Comparison of ENCODE assay signal across 8 mouse cellular contexts in genomic region chr16:4557949-4558348, GRCm38 (mm10). TPM values are rescaled to one million over a fixed set of nuclear protein-coding genes. Genes with fewer than 3 reads are reported as not detected.
A peak's percentile ranks its signal among the peaks of the same experiment; 100 is the strongest.
DNase-seq lines count a peak whose midpoint lies in the region; ATAC-seq lines count a peak whose summit lies in the region.

No protein-coding gene starts in this region.

- peak; percentile 55 to 58 for DNase-seq in adrenal gland, adult 18-20 months (ENCODE audit: low spot score in 2 of 2)
- DNase-seq in embryo, embryonic 10.5 days (ENCODE audit: low spot score): peak; percentile 65
- peak; percentile 73 for DNase-seq in gastrocnemius, postnatal 14 days
- DNase-seq in left cerebral cortex, adult 8-10 months (ENCODE audit: low spot score in 2 of 2): peak; percentile 46 to 65
- peak; percentile 55 to 61 for DNase-seq in right cerebral cortex, adult 2 months (ENCODE audit: low spot score in 2 of 2)
- DNase-seq in urinary bladder, postnatal 25 days (ENCODE audit: low spot score): peak; percentile 62

- peak; percentile 62 for ATAC-seq in inflammation-experienced regulatory T-cells, adult 6 months

- peaks cover 22% of the 10 kb centered on the region; the same call in 1 of the 2 replicates for H3K79me2 ChIP-seq in macrophage (ENCODE audit: inconsistent target)

- peak overlapping the region; percentile 68 for H3K4me3 ChIP-seq in macrophage (ENCODE audit: inconsistent target)

- peak overlapping the region; percentile 73 for H3K27ac ChIP-seq in macrophage

- no peaks in the 10 kb centered on the region for H3K36me3 ChIP-seq in macrophage (ENCODE audit: inconsistent target)

- 1% methylated on average over 19 of the region's 19 CpGs for WGBS in macrophage (ENCODE audit: missing documents)

- intact Hi-C loops in gastrocnemius, postnatal 14 days (cut with DNase I; ENCODE audit: low total_unique reads): no loop called here

RNA-seq across cellular contexts. Expression of gene Tfap4, which starts 1.7 kb away (rescaled TPM):
- 1 to 10 TPM; 5.1 to 5.7 TPM for total RNA-seq in adrenal gland, adult 18-20 months (2021)
- 1 to 10 TPM; 4.1 to 4.4 TPM for total RNA-seq in gastrocnemius, postnatal 14 days (2021)
- 1 to 10 TPM; 3.1 to 5.8 (median 4.2) TPM for polyA plus RNA-seq in inflammation-experienced regulatory T-cells, adult 6 months (2017; shearing (Covaris generic))
- 1 to 10 TPM; 5.5 to 8.1 (median 6.9) TPM for total RNA-seq in left cerebral cortex, adult 8-10 months (2022)
- 1 to 10 TPM; 1.2 to 7.1 (median 3.1) TPM for total RNA-seq in macrophage (2018; cell fraction: chromatin; rRNA removed)
- total RNA-seq in macrophage (2018; cell fraction: cytosol; rRNA removed): 1 to 10 TPM in 23 of 26 experiments, under 1 TPM in 3; 0.43 to 5.0 (median 2.3) TPM
- total RNA-seq in macrophage (2018; cell fraction: nucleus; rRNA removed): 1 to 10 TPM in 23 of 26 experiments, under 1 TPM in 2, not detected in 1; 0.59 to 8.1 (median 2.4) TPM
- 3.3 to 7.1 TPM (median 4.0 TPM) in 3 replicates for polyA plus RNA-seq in macrophage (2018)

RNA-seq across cellular contexts. Expression of gene Srl, which starts 16.3 kb away (rescaled TPM):
- total RNA-seq in adrenal gland, adult 18-20 months (2021): 1 to 10 TPM; 7.3 to 8.3 TPM
- total RNA-seq in gastrocnemius, postnatal 14 days (2021): 1,000 to 10,000 TPM; 1,512 to 1,606 TPM
- polyA plus RNA-seq in inflammation-experienced regulatory T-cells, adult 6 months (2017; shearing (Covaris generic)): under 1 TPM in 2 of 3 experiments, not detected in 1; 0.12 to 0.73 TPM
- total RNA-seq in left cerebral cortex, adult 8-10 months (2022): 1 to 10 TPM; 3.6 to 7.4 (median 5.1) TPM
- 1 to 10 TPM in 18 of 26 experiments, under 1 TPM in 4, not detected in 4; 0.17 to 9.3 (median 3.5) TPM for total RNA-seq in macrophage (2018; cell fraction: chromatin; rRNA removed)
- total RNA-seq in macrophage (2018; cell fraction: cytosol; rRNA removed): 1 to 10 TPM in 23 of 26 experiments, under 1 TPM in 3; 0.19 to 5.5 (median 1.8) TPM
- total RNA-seq in macrophage (2018; cell fraction: nucleus; rRNA removed): 1 to 10 TPM in 18 of 26 experiments, under 1 TPM in 8; 0.21 to 5.8 (median 1.9) TPM
- 2.2 to 3.0 TPM (median 2.2 TPM) in 3 replicates for polyA plus RNA-seq in macrophage (2018)

RNA-seq across cellular contexts. Expression of gene Glis2, which starts 36.6 kb away (rescaled TPM):
- 10 to 100 TPM; 11.3 to 11.5 TPM for total RNA-seq in adrenal gland, adult 18-20 months (2021)
- 10 to 100 TPM; 11.8 to 15.2 TPM for total RNA-seq in gastrocnemius, postnatal 14 days (2021)
- polyA plus RNA-seq in inflammation-experienced regulatory T-cells, adult 6 months (2017; shearing (Covaris generic)): under 1 TPM; 0.15 to 0.36 (median 0.16) TPM
- 10 to 100 TPM; 11.1 to 20.7 (median 16.6) TPM for total RNA-seq in left cerebral cortex, adult 8-10 months (2022)
- 1 to 10 TPM in 5 of 26 experiments, under 1 TPM in 5, not detected in 16; 0.25 to 3.1 (median 0.88) TPM for total RNA-seq in macrophage (2018; cell fraction: chromatin; rRNA removed)
- total RNA-seq in macrophage (2018; cell fraction: cytosol; rRNA removed): under 1 TPM in 11 of 26 experiments, not detected in 15; 0.04 to 0.56 (median 0.10) TPM
- 1 to 10 TPM in 4 of 26 experiments, under 1 TPM in 4, not detected in 18; 0.16 to 2.7 (median 0.77) TPM for total RNA-seq in macrophage (2018; cell fraction: nucleus; rRNA removed)
- 0.06 to 0.16 TPM in 2 of 3 replicates, not detected in the other for polyA plus RNA-seq in macrophage (2018)

Comparison
In these comparisons a context has a peak if more than half of its experiments do, and no peak if none do; other contexts are left out.
1. Peak in every context shown above with its lines: DNase-seq, ATAC-seq, H3K4me3 ChIP-seq and H3K27ac ChIP-seq.
2. RNA of gene Srl, which starts 16.3 kb away (total RNA-seq): 1,512 to 1,606 TPM in gastrocnemius, postnatal 14 days; 7.3 to 8.3 TPM in adrenal gland, adult 18-20 months and 3.6 to 7.4 TPM in left cerebral cortex, adult 8-10 months; every median in the first group is over 100 times any median in the second.